Mouse (Mus musculus) retina, postnatal 1 day (tissue): Measurements from ENCODE around the gene Suds3.

ENCODE experiments used
- DNase-seq: peaks from one replicate; pipeline ENCODE4 v3.0.0-alpha.2; 2012

The Suds3 gene

GRCm38 (mm10) chr5:117111064-117111773 lies 4.7 kb downstream of the Suds3 start:
- DNase-seq = no peak

- no peak for DNase-seq
Observed at GRCm38 (mm10) chr5:117109522-117109921, 6.4 kb downstream of the Suds3 start.

- DNase-seq = no peak
Observed at GRCm38 (mm10) chr5:117108731-117109130, 7.2 kb downstream of the Suds3 start.

- no peak for DNase-seq
Observed at GRCm38 (mm10) chr5:117108292-117108691, 7.6 kb downstream of the Suds3 start.

GRCm38 (mm10) chr5:117105761-117106160 lies 10.2 kb downstream of the Suds3 start:
- no peak for DNase-seq

- no peak for DNase-seq
Observed at GRCm38 (mm10) chr5:117104329-117104728, 11.6 kb downstream of the Suds3 start.

GRCm38 (mm10) chr5:117103194-117103929 lies 12.6 kb downstream of the Suds3 start:
- DNase-seq = no peak

GRCm38 (mm10) chr5:117099742-117100141 lies 16.2 kb downstream of the Suds3 start:
- DNase-seq = no peak

- no peak for DNase-seq
Observed at GRCm38 (mm10) chr5:117099008-117099407, 16.9 kb downstream of the Suds3 start.

GRCm38 (mm10) chr5:117096716-117097115 lies 19.2 kb downstream of the Suds3 start:
- peak; percentile 71 for DNase-seq

- DNase-seq = peak; percentile 67
Observed at GRCm38 (mm10) chr5:117094431-117094830, 21.5 kb downstream of the Suds3 start.

- DNase-seq = no peak
Observed at GRCm38 (mm10) chr5:117089786-117090185, 26.1 kb downstream of the Suds3 start.

- DNase-seq = no peak
Observed at GRCm38 (mm10) chr5:117089147-117089546, 26.8 kb downstream of the Suds3 start.

GRCm38 (mm10) chr5:117087718-117088117 lies 28.2 kb downstream of the Suds3 start:
- peak; percentile 55 for DNase-seq

GRCm38 (mm10) chr5:117069498-117069894 lies 46.4 kb downstream of the Suds3 start:
- DNase-seq = peak; percentile 74

GRCm38 (mm10) chr5:117068808-117069497 lies 47.0 kb downstream of the Suds3 start:
- DNase-seq = peak; percentile 85

GRCm38 (mm10) chr5:117068181-117068580 lies 47.7 kb downstream of the Suds3 start:
- peak; percentile 53 for DNase-seq

GRCm38 (mm10) chr5:117061251-117061650 lies 54.7 kb downstream of the Suds3 start:
- no peak for DNase-seq

- DNase-seq = peak; percentile 54
Observed at GRCm38 (mm10) chr5:117060484-117061130, 55.3 kb downstream of the Suds3 start.

- no peak for DNase-seq
Observed at GRCm38 (mm10) chr5:117049940-117050339, 66.0 kb downstream of the Suds3 start.

- no peak for DNase-seq
Observed at GRCm38 (mm10) chr5:117045101-117045500, 70.8 kb downstream of the Suds3 start.

GRCm38 (mm10) chr5:117042661-117043060 lies 73.3 kb downstream of the Suds3 start:
- DNase-seq = no peak
